Mouse (Mus musculus) Patski (cell line): ENCODE measurements at regions not wholly inside any gene's neighbourhood (a gene's known extent, or its start where the extent isn't known, plus 50 kb on each side); places are given as distances from the start of the nearest gene placed in this dataset.

Source experiments
- ATAC-seq: fragments of 100-300 bp; one replicate; pipeline ENCODE4 v1.8.0; 2021
- CTCF ChIA-PET: fragments of 350-600 bp; sonication (Branson Sonifier 250); formaldehyde crosslinking; loops from one replicate; lab custom pipeline; 2022; ENCODE audit warnings: inconsistent platforms; lab: Charles Lee
- POLR2A ChIA-PET: fragments of 350-600 bp; sonication (Branson Sonifier 250); formaldehyde crosslinking; loops from one replicate; lab custom pipeline; 2022; ENCODE audit warnings: antibody characterized with exemption, inconsistent platforms; lab: Charles Lee
- DNase-seq: peaks from one replicate; pipeline ENCODE4 v3.0.0-alpha.2; 2011; ENCODE audit warnings: low read depth, low spot score
- H3K27me3 ChIP-seq: fragments of 371-371 bp; one replicate; pipeline ENCODE4 v1.5.1; 2021
- CTCF ChIP-seq: fragments of 100-300 bp; IDR thresholded peaks from one replicate; pipeline ENCODE4 v1.5.1; 2021
- in situ Hi-C: fragments of 300-500 bp; cut with MboI; formaldehyde crosslinking; loops from 3 replicates; pipeline ENCODE4 v1.11.1; 2018; ENCODE audit warnings: low pct_unique_long_range_greater_than_20kb, mixed read lengths

- H3K27me3 ChIP-seq, result no peaks in the 10 kb centered on the region
- ChIA-PET CTCF (no interaction called here), POLR2A (no interaction called here)
- ATAC-seq, result no peak
- in situ Hi-C loops, result no loop called here
- TF ChIP-seq CTCF, result no peak
- no peak for DNase-seq
Observed at GRCm38 (mm10) chr8:60247601-60248000, 255.4 kb downstream of the Gm10283 start.

DNA sequence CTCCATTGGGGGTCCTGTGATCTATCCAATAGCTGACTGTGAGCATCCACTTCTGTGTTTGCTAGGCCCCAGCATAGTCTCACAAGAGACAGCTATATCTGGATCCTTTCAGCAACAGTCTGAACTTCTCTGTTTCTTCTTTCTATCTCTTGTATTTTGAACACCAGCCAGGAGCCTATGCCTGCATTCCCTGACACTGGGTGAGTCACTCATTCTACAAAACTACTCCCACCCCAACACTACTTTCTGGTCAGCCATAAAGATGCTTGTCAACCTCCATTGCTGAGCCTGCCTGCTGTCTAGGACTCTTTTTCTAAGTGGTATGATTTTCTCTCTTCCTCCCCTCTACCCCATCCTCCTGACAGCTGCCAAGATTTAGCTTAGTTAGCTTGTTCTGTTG is 261.6 kb downstream of the Gm10283 start:
- CTCF ChIA-PET, result no interaction called here
- TF ChIP-seq CTCF, result no peak
- ATAC-seq, result no peak

GRCm38 (mm10) chr8:60220946-60221345 is 282.1 kb downstream of the Gm10283 start:
- POLR2A ChIA-PET, result no interaction called here
- CTCF ChIA-PET, result interaction anchor here (0.9 kb wide), 1 partner anchor 25 kb away, joined by 3 read pairs; no protein-coding TSS in a partner anchor
- DNase-seq, result no peak
- TF ChIP-seq CTCF, result no peak
- H3K27me3 ChIP-seq, result no peaks in the 10 kb centered on the region
- in situ Hi-C loops, result no loop called here
- ATAC-seq, result no peak

More for the DNA sequence above, 261.6 kb downstream of the Gm10283 start:
- H3K27me3 ChIP-seq, result no peaks in the 10 kb centered on the region
- POLR2A ChIA-PET, result no interaction called here
- no peak for DNase-seq
- in situ Hi-C loops, result no loop called here

DNA sequence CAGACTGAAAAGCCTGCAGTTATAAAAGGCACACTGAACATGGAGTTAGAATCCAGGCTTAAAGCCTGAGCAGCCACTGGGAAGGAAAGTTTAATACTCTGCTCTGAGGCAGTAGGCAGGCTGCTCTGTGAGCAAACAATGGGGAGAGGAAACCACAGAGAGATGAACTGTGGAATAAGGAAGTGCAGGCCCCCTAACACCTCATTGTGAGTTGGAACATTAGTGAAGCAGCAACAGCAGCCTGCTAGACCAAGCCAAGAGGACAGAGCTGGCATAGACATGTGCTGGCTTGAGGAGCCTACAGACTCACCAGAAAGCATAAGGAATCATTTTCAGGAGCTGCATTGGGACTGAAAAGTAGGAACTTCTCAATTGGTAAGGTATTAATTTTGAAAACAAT is 307.4 kb downstream of the Gm10283 start:
- ATAC-seq (no peak), DNase-seq (no peak)
- in situ Hi-C loops, result no loop called here
- ChIA-PET POLR2A (interaction anchor here (0.7 kb wide), 1 partner anchor 10 kb away, joined by 4 read pairs; no protein-coding TSS in a partner anchor), CTCF (no interaction called here)
- no peak for TF ChIP-seq CTCF
- no peaks in the 10 kb centered on the region for H3K27me3 ChIP-seq

DNA sequence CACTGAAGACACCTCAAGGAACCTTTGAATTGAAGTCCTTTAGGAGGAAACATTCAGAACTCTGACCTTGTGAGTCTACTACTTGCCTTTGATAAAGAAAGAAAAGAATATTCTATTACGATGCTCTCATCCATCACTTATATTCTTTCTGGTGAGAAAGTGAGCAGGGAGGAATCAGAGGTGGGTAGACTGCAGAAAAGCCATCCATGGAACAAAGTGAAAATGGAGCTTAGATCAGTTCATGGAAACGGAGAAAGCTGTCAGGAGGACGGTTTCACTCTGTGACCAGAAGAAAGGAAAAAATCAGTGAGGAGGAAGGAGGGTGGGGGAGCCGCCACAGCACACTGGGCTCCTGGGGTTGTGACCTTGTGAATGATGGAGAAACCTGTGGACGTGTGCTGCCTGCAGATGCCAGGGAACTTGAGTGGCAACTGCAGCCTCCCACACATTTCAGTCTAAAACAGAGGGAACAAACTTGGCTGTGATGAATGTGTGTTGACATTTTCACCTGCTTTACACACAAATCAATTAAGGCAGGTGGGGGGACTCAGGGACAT is 335.2 kb downstream of the Gm10283 start:
- ATAC-seq, result no peak
- no peaks in the 10 kb centered on the region for H3K27me3 ChIP-seq
- TF ChIP-seq CTCF, result no peak
- in situ Hi-C loops, result no loop called here
- DNase-seq, result no peak
- ChIA-PET POLR2A (no interaction called here), CTCF (no interaction called here)
